Mouse (Mus musculus): Measurements from ENCODE around the gene Ppox. TPM values are rescaled to one million over a fixed set of nuclear protein-coding genes. Genes with fewer than 3 reads are reported as not detected.
"Not testable (repeated sequence)": the region's sequence is repeated elsewhere in the genome, so short reads cannot be mapped to it uniquely, and the experiment has no call there.

The Ppox gene
- polyA plus RNA-seq, 1 experiment from 2014 or later: 69.6 TPM

DNA sequence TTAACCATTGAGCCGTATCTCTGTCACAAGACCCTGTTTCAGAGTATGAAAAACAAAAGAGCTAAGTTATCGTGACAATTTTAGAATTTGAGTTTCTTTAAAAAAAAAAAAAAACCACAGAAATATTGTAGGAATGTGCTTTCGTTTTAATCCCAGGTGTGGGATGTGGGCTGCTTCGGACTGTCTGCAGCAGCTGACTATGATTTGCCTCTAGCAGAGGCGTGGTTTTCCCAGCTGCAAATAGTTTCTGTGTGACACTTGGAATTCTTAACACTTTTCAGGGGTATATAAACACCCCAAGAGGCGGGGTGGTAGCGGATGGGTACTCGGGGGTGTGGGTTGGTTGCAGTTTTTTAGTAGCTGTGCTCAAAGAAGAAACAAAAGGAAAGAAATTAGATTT lies 35.6 kb downstream of the Ppox start:
- Histone ChIP-seq H3K4me3 (ENCODE audit: low read depth, low read length) (no peak overlapping the region), H3K4me2 (ENCODE audit: low read depth, low read length) (no peak overlapping the region), H3K27ac (ENCODE audit: low read depth) (no peak overlapping the region), H3K4me1 (ENCODE audit: insufficient read depth) (peaks cover 21% of the 10 kb centered on the region), H3K9ac (replicated peaks) (no peak overlapping the region), H3K36me3 (replicated peaks; ENCODE audit: insufficient read depth, low read length) (peaks cover 30% of the 10 kb centered on the region), H3K27me3 (ENCODE audit: insufficient read depth, low read length) (0 out of 2 replicates have a peak, but pooled peaks cover 4% of the 10 kb centered on the region), H3K9me3 (ENCODE audit: low read length) (no peaks in the 10 kb centered on the region)
- DNase-seq (no peak), ATAC-seq (no peak)
- WGBS (ENCODE audit: insufficient replicate concordance): 87% methylated on average over 8 of the region's 8 CpGs
- no peak for TF ChIP-seq CTCF (IDR thresholded peaks at IDR 0.05; ENCODE audit: low read depth)
- TF ChIP-seq EP300 (IDR thresholded peaks at IDR 0.05; ENCODE audit: low read depth): no peak

DNA sequence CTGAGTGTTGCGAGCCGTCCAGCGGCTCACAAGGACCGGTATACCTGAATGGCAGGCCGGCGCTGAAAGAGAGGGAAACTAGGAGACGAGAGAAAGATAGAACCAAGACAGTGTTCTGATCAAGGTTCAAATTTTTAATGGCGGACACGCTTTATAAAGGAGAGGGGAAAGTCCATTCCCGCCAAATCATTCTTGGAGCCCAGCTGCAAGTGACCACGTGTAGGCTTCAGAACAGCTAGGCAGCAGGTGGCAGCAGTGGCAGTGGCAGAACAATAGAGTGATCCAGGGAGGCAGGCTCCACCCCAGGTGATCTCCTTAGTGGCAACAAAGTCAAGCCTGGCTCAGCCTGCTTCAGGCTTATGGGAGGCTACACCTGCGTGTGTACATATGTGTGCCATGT lies 39.0 kb downstream of the Ppox start:
- Histone ChIP-seq H3K4me1 (ENCODE audit: insufficient read depth) (peaks cover 12% of the 10 kb centered on the region), H3K36me3 (replicated peaks; ENCODE audit: insufficient read depth, low read length) (peaks cover 55% of the 10 kb centered on the region)
- H3K27ac ChIP-seq (ENCODE audit: low read depth); H3K9ac ChIP-seq (replicated peaks); DNase-seq; H3K4me3 ChIP-seq (ENCODE audit: low read depth, low read length); ATAC-seq; H3K9me3 ChIP-seq (ENCODE audit: low read length); H3K27me3 ChIP-seq (ENCODE audit: insufficient read depth, low read length); H3K4me2 ChIP-seq (ENCODE audit: low read depth, low read length): not testable (repeated sequence)
- 84% methylated on average over 12 of the region's 12 CpGs for WGBS (ENCODE audit: insufficient replicate concordance)

DNA sequence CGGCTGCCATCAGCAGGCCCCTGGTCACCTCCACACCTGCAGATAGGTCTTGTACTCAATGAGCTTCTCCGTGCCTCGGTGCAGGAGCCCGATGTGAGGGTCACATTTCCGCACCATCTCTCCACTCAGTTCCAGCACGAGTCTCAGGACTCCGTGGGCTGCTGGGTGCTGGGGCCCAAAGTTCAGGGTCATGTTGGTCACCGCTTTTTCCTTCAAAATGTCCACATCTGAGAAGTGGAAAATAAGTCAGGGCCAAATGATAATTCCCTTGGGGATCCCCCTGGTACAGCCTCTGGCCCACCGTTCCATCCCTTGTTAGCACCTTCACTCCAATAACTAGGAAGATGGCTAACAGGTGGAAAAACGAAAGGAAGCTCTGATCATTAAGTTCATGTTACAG lies 40.1 kb downstream of the Ppox start:
- Histone ChIP-seq H3K27ac (ENCODE audit: low read depth) (0 out of 2 replicates have a peak overlapping the region, but pooled peaks have one; percentile 35), H3K4me1 (ENCODE audit: insufficient read depth) (peaks cover 6% of the 10 kb centered on the region), H3K9me3 (ENCODE audit: low read length) (no peaks in the 10 kb centered on the region), H3K27me3 (ENCODE audit: insufficient read depth, low read length) (no peaks in the 10 kb centered on the region), H3K36me3 (replicated peaks; ENCODE audit: insufficient read depth, low read length) (peaks cover 64% of the 10 kb centered on the region), H3K4me3 (ENCODE audit: low read depth, low read length) (no peak overlapping the region), H3K4me2 (ENCODE audit: low read depth, low read length) (no peak overlapping the region), H3K9ac (replicated peaks) (no peak overlapping the region)
- no peak for TF ChIP-seq CTCF (IDR thresholded peaks at IDR 0.05; ENCODE audit: low read depth)
- TF ChIP-seq EP300 (IDR thresholded peaks at IDR 0.05; ENCODE audit: low read depth): no peak
- ATAC-seq: no peak
- WGBS (ENCODE audit: insufficient replicate concordance): 85% methylated on average over 10 of the region's 10 CpGs
- no peak for DNase-seq

DNA sequence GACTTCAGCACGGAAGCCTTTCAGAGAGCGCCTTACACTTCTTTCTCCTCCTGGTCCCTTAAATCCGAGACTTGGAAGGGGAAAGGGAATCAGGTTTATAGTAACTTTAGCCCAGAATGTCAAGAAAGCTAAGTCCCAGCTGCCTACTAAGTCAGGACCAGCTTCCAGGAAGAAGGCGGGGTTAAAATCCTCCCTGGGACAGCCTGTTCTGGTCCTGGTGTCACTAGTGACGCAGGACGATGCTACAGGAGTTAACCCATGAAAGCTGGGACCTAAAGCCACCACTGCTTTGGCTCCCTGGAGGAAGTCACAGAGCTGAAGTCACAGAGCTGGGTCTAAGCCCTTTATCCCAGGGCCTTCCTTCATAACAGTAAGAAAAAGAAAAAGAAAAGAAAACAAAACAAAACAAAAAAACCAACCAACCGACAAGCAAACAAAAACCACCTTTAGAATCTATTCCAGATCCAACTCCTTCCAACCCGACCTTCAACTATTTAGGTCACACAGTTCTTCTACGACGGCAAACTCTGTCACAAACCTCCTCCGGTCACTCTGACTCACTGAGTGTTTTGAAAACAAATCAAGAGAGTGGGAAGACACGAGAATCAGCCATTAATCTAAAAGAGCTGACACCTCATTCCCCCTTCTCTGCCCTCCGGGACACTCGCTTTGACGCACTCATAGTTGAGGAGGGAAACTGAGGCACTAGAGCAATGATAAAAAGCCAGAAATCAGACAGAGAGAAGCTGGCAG lies 40.8 kb downstream of the Ppox start:
- Histone ChIP-seq H3K4me3 (ENCODE audit: low read depth, low read length) (no peak overlapping the region), H3K36me3 (replicated peaks; ENCODE audit: insufficient read depth, low read length) (peaks cover 71% of the 10 kb centered on the region), H3K27ac (ENCODE audit: low read depth) (peak overlapping the region; percentile 35; the same call in 1 of the 2 replicates), H3K4me2 (ENCODE audit: low read depth, low read length) (no peak overlapping the region), H3K4me1 (ENCODE audit: insufficient read depth) (no peaks in the 10 kb centered on the region), H3K9ac (replicated peaks) (no peak overlapping the region), H3K9me3 (ENCODE audit: low read length) (no peaks in the 10 kb centered on the region), H3K27me3 (ENCODE audit: insufficient read depth, low read length) (no peaks in the 10 kb centered on the region)
- ATAC-seq (no peak), DNase-seq (no peak)
- 75% methylated on average over 15 of the region's 15 CpGs for WGBS (ENCODE audit: insufficient replicate concordance)
- TF ChIP-seq EP300 (IDR thresholded peaks at IDR 0.05; ENCODE audit: low read depth) (peak; percentile 85), CTCF (IDR thresholded peaks at IDR 0.05; ENCODE audit: low read depth) (no peak)

DNA sequence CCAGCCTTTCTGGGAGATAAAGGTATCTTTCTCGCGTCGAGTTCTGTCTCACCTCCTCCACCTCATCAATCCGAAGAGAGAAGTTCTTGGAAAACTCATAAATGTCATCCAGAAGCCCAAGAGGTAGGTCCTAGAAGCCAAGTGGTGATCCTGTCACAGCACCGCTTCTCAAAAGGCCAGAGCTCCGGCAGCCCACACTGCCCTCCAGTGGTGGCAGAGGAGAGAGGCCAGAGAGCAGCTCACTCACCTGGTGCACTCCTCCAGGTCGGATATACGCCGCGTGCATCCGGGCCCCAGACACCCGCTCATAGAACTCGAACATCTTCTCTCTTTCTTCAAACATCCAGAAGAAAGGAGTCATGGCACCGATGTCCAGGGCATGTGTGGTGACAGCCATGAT lies 42.5 kb downstream of the Ppox start:
- WGBS (ENCODE audit: insufficient replicate concordance): 63% methylated on average over 14 of the region's 14 CpGs

DNA sequence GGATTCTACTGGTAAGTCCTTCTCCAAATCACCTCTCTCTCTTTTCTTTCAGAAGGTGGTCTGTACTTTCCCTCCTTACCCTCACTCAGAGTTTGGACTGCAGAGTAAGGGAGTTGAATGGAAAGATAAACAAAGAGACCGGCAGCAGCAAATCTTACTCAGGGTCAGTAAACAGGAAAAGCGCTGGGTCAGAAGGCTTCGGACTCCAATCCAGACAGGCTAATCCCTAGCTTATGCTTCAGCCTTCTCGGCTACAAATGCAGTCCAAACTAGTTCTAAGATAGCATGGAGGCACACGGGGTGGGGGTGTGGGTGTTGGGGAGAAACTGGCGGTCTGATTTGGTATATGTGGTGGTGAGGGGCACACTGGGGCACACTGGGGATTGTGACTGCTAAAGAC lies 43.5 kb downstream of the Ppox start:
- Histone ChIP-seq H3K9ac (replicated peaks) (no peak overlapping the region), H3K4me2 (ENCODE audit: low read depth, low read length) (no peak overlapping the region), H3K9me3 (ENCODE audit: low read length) (no peaks in the 10 kb centered on the region), H3K36me3 (replicated peaks; ENCODE audit: insufficient read depth, low read length) (peaks cover 71% of the 10 kb centered on the region), H3K4me3 (ENCODE audit: low read depth, low read length) (no peak overlapping the region), H3K27ac (ENCODE audit: low read depth) (no peak overlapping the region), H3K4me1 (ENCODE audit: insufficient read depth) (peaks cover 7% of the 10 kb centered on the region), H3K27me3 (ENCODE audit: insufficient read depth, low read length) (no peaks in the 10 kb centered on the region)
- WGBS (ENCODE audit: insufficient replicate concordance): 67% methylated on average over 6 of the region's 6 CpGs
- ATAC-seq (no peak), DNase-seq (no peak)
- no peak for TF ChIP-seq EP300 (IDR thresholded peaks at IDR 0.05; ENCODE audit: low read depth)
- TF ChIP-seq CTCF (IDR thresholded peaks at IDR 0.05; ENCODE audit: low read depth): no peak

More for the DNA sequence above, 42.5 kb downstream of the Ppox start:
- H3K9ac ChIP-seq (replicated peaks): no peak overlapping the region
- H3K4me3 ChIP-seq (ENCODE audit: low read depth, low read length): no peak overlapping the region
- peak overlapping the region; percentile 44; the same call in 1 of the 2 replicates for H3K27ac ChIP-seq (ENCODE audit: low read depth)
- peaks cover 2% of the 10 kb centered on the region; the same call in 1 of the 2 replicates for H3K4me1 ChIP-seq (ENCODE audit: insufficient read depth)
- no peaks in the 10 kb centered on the region for H3K27me3 ChIP-seq (ENCODE audit: insufficient read depth, low read length)
- ATAC-seq: peak; percentile 63
- no peaks in the 10 kb centered on the region for H3K9me3 ChIP-seq (ENCODE audit: low read length)
- peak; percentile 91 for TF ChIP-seq CTCF (IDR thresholded peaks at IDR 0.05; ENCODE audit: low read depth)
- TF ChIP-seq EP300 (IDR thresholded peaks at IDR 0.05; ENCODE audit: low read depth): no peak
- H3K4me2 ChIP-seq (ENCODE audit: low read depth, low read length): no peak overlapping the region
- peaks cover 77% of the 10 kb centered on the region for H3K36me3 ChIP-seq (replicated peaks; ENCODE audit: insufficient read depth, low read length)
- DNase-seq: peak; percentile 83
